Mouse (Mus musculus) gastrocnemius, postnatal 10 days (tissue): Measurements from ENCODE around the gene Akap2. TPM values are rescaled to one million over a fixed set of nuclear protein-coding genes. Genes with fewer than 3 reads are reported as not detected.

Source experiments
- DNase-seq: peaks from one replicate; pipeline ENCODE4 v3.0.0; 2021; ENCODE audit warnings: mixed read lengths
- long read RNA-seq, 2 experiments: library from polyadenylated mRNA; stranded (forward); transcript quantifications; one replicate each; pipeline ENCODE4 v2.0.0; 2021
- total RNA-seq, 2 experiments: library from RNA; stranded (reverse); gene quantifications; 2 replicates each; pipeline ENCODE4 v1.2.3; 2021

The Akap2 gene
- total RNA-seq = 10 to 100 TPM; 35.9 to 43.1 TPM
- long read RNA-seq, experiment 1, full-length matches to known transcripts = 2 of 8 reads
- long read RNA-seq, experiment 1, partial matches to known transcripts = 0 of 8 reads
- long read RNA-seq, experiment 1, other reads (novel, unspliced or antisense) = 6 of 8 reads
- long read RNA-seq, experiment 2, partial matches to known transcripts = 0 of 12 reads
- long read RNA-seq, experiment 2, other reads (novel, unspliced or antisense) = 12 of 12 reads

DNA sequence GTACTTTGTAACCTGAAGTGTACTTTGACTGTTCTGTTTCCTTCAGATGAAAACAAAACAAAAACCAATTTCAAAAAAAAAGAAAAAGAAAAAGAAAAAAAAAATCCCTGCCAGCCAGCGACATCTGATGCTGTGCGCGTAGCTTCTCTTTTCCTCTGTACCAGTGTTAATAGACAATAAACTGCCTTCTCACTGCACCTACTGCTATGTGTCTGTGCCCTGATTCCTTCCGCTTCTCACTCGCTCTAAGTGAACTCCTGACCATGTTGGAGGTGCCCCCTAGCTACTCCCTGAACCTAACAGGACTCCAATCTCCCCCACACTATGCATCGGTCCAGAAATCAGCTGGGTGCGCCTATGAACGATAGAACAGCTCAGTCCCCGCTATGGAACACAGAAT, at the start of gene Akap2:
Gene Akap2 (plus strand): TSS at position 304 of the 400 bp plus-strand sequence.
- DNase-seq = no peak

GRCm38 (mm10) chr4:57670813-57671469, 46.5 kb upstream of the Akap2 start:
- DNase-seq = no peak

GRCm38 (mm10) chr4:57672541-57672940, 44.9 kb upstream of the Akap2 start:
- no peak for DNase-seq

- DNase-seq = peak; percentile 87
These were observed 44.2 kb upstream of the Akap2 start for GRCm38 (mm10) chr4:57672996-57673906.

GRCm38 (mm10) chr4:57674351-57674750, 43.1 kb upstream of the Akap2 start:
- no peak for DNase-seq

DNA sequence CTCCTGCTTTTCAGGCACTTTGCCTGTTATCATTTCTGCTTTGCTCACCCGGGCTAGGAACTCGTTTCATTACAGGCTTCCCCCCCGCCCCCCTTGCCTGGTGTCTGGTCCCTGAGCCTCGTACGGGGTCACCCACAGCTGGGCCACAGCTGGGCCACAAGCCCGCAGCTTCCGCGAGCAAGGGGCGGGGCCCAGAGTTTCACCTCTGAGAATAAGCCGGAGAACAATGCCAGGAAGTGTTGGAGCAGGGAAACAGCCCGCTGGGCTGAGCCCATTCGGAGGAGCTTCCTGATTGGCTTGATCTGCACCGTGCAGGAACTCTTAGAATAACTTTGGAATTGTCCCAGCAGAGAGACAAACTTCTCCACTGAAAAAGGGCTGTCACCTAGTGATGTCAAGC, 42.1 kb upstream of the Akap2 start:
- DNase-seq = peak; percentile 58

DNA sequence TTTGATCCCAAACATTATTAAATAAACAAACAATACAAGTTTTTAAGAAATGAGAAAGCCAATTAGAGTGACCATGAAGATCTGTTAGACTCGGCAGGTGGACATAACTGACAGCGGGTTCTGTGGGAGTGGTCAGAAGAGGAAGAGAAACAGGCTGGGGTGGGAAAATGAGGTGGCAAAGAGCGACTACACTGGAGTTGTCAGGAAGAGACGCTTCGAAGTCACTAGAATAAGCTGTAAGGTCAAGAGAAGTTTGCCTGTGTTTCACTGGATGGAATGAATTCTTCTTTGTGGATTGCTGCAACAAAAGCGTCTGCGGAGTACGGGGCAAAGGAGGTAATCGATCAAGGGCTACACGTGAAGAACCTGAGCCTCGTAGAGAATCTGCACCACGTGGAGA, 39.5 kb upstream of the Akap2 start:
- no peak for DNase-seq

DNA sequence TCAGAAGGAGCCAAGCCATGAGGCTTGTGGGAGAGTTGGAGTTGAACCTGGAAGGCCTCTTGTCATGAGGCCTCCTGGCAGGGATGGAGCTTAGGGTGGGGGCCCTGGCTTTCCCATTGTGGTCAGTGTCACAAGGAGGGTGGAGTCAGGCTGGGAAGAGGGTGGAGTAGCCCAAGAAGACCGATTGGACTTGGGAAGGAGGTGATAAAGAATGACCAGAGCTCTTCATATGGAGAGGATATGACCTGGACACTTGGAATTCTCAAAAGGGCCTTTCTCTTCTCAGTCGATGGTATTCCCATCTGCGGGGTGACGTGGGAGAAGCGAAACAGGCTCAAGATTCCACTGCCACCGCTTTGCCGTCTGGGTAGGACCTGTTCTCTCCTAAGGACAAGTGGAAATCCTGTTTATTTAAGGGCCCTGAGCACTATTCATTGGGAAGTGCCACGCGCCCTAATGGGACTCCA, 38.4 kb upstream of the Akap2 start:
- no peak for DNase-seq

DNA sequence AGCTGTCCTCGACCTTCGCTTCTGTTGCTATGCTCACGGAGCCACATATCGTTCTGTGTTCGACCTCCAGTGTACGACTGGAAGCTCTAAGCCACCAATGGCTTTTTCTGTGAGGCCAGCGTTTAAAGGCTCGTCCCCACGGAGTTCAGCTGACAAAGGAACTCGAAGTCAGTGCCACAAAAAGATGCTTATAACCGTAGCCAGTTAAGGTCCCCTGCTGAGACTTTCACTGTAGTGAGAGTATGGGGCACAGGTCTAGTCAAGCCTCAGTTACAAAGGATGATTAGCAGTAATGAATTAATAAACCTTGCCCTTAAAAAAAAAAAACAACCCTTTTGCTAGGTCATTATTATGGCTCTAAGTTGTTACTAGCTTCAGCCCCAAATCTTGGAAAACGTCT, 37.3 kb upstream of the Akap2 start:
- no peak for DNase-seq

GRCm38 (mm10) chr4:57681511-57681910, 35.9 kb upstream of the Akap2 start:
- no peak for DNase-seq

DNA sequence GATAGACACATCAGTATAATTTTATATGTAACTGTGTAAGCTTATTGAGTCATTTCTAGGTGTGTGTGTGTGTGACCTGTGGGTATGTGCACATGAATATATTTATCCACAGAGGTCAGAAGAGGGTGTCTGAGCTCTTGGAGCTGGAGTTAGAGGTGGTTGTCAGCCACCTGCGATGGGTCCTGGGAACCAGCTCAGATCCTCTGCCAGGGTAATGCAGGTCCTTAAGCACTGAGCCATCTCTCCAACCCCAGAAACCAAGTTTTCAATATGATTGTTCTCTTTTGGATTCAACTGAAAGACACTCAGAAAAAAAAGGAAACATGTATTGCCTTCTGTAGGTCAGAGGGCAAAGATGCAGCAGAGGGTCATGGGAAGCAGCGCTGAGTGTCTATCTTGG, 35.1 kb upstream of the Akap2 start:
- no peak for DNase-seq

GRCm38 (mm10) chr4:57682944-57683343, 34.5 kb upstream of the Akap2 start:
- no peak for DNase-seq

- no peak for DNase-seq
These were observed 32.7 kb upstream of the Akap2 start for GRCm38 (mm10) chr4:57684676-57685215.

DNA sequence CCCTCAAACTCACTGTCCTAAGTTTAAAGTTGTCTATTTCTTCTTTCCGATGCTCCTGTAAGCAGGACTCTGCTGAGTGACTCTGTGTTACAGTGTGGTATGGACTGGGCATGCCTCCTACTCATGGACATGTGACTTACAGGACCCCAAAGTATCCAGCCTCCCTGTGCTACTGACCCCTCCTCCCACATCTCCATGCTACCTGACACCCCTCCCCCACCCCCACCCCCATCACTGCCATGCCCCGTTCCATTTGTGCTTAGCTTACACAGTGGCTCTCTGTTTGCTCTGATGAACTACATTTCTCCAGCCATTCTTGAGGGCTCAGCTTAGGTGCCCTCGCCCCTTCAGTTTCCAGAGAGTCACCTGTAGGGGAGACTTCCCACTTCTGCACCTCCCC, 30.7 kb upstream of the Akap2 start:
- no peak for DNase-seq

DNA sequence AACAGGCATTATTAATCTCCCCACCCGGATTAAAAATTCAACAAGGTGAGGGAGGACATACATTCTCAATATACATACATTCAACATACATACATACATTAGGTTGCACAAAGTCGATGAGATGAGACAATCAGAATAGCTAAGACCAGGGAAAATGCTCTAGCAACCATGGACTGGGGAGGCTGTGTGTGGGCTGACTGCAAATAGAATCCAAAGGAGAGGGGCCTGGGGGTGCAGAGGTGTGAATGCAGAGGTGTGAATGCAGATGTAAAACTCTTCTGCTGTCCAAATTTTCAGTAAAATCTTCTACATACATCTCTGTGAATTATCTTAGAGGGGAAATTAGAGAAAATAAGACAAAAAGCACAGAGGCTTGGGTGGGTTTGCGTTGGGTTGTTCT, 29.9 kb upstream of the Akap2 start:
- DNase-seq = no peak

- DNase-seq = no peak
These were observed 29.3 kb upstream of the Akap2 start for GRCm38 (mm10) chr4:57688131-57688530.

- no peak for DNase-seq
These were observed 27.5 kb upstream of the Akap2 start for GRCm38 (mm10) chr4:57690001-57690400.

- no peak for DNase-seq
These were observed 26.7 kb upstream of the Akap2 start for GRCm38 (mm10) chr4:57690805-57691204.

DNA sequence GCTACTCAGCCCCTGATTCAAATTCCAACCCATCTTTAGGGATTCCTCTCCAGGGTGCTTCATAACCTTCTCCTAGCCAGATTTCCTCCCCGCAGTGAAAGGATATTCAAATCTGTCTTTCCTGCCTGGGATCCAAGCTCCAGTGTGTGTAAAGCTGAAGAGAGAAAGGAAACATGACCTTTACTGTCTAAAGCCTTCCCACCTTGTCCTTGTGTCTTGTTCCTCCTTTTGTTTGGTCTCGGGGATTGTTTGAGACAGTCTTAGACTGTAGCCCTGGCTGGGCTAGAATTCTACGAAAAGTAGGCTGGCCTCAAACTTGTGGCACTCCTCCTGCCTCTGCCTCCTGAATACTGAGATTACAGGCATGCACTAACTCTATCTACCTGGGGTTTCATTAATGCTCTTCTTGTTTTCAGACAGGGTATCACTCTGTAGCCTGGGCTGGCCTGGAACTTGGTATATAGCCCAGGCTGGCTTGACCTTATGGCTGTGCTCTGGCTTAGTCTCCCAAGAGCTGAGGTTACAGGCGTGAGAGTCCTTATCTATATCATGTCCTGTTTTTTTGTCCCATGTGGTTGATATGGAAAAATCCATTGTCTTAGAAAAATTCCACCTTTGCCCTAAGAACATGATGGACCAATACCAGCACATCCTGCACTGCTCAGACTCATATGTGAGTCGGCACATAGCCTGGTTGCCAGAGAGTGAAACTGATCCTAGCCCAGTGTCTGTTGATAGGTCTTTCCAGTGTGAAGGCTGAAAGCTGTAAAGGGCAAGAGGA, 22.9 kb upstream of the Akap2 start:
- no peak for DNase-seq

GRCm38 (mm10) chr4:57696955-57697354, 20.5 kb upstream of the Akap2 start:
- no peak for DNase-seq

GRCm38 (mm10) chr4:57697918-57698611, 19.4 kb upstream of the Akap2 start:
- no peak for DNase-seq
